Mouse (Mus musculus) olfactory bulb, adult 2 months (tissue): Measurements from ENCODE around the gene Dmpk. TPM values are rescaled to one million over a fixed set of nuclear protein-coding genes. Genes with fewer than 3 reads are reported as not detected.

Experiments
- H3K27ac ChIP-seq: fragments of 200-500 bp; 2 replicates; pipeline ENCODE4 v1.5.1; 2012; ENCODE audit warnings: low read depth, low read length; ENCODE audit not compliant: insufficient read depth
- H3K4me1 ChIP-seq: fragments of 200-500 bp; 2 replicates; pipeline ENCODE4 v1.6.1; 2012; ENCODE audit warnings: low read length; ENCODE audit not compliant: control insufficient read depth, insufficient read depth
- H3K4me3 ChIP-seq: fragments of 200-500 bp; 2 replicates; pipeline ENCODE4 v1.5.1; 2012; ENCODE audit warnings: mild to moderate bottlenecking, low read depth, low read length, moderate library complexity; ENCODE audit not compliant: insufficient read depth
- CTCF ChIP-seq: fragments of 200-500 bp; IDR thresholded peaks from 2 replicates; pipeline ENCODE4 v1.5.1; 2012; ENCODE audit warnings: low read depth, mild to moderate bottlenecking, low read length, moderate library complexity; ENCODE audit not compliant: insufficient read depth
- POLR2A ChIP-seq: fragments of 200-500 bp; IDR thresholded peaks from 2 replicates; pipeline ENCODE4 v1.6.1; 2012; ENCODE audit warnings: mild to moderate bottlenecking, low read depth, low read length, moderate library complexity; ENCODE audit not compliant: insufficient read depth
- WGBS: fragments of 180-500 bp; shearing (Covaris S2); methylation state at CpG from one replicate; pipeline ENCODE4 v1.1.7; 2018; 5-methylcytosine and 5-hydroxymethylcytosine counted together
- polyA plus RNA-seq: library from polyadenylated mRNA; stranded (reverse); fragments of >200 nt; gene quantifications from 2 replicates; pipeline ENCODE4 v1.2.4, GENCODE M21; 2012; ENCODE audit warnings: low replicate concordance; ENCODE audit not compliant: missing spikeins, insufficient read depth, insufficient read length

Dmpk gene
- polyA plus RNA-seq, 1 experiment: not detected

DNA sequence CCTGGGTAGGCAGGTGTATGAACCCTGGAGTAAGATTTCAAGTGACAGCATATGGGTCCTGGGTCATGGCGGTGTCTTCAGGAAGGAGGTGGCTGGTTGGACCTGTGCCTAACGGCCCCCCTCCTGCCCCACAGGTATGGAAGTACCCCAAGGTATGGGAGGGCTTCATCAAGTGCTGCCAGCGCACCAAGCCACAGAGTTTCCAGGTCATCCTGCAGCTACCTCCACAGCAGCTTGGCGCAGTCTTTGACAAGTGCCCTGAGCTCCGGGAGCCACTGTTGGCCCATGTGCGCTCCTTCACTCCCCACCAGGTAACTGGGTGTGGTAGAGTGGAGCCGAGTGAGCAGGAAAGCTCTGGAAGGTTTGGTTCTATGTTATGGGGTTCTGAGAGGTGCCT is 30.5 kb upstream of the Dmpk start:
- H3K27ac ChIP-seq: peak overlapping the region; percentile 94
- no peak for TF ChIP-seq CTCF
- TF ChIP-seq POLR2A: no peak
- H3K4me3 ChIP-seq: no peak overlapping the region
- peaks cover 58% of the 10 kb centered on the region for H3K4me1 ChIP-seq
- WGBS: 87% methylated on average over 7 of the region's 7 CpGs

DNA sequence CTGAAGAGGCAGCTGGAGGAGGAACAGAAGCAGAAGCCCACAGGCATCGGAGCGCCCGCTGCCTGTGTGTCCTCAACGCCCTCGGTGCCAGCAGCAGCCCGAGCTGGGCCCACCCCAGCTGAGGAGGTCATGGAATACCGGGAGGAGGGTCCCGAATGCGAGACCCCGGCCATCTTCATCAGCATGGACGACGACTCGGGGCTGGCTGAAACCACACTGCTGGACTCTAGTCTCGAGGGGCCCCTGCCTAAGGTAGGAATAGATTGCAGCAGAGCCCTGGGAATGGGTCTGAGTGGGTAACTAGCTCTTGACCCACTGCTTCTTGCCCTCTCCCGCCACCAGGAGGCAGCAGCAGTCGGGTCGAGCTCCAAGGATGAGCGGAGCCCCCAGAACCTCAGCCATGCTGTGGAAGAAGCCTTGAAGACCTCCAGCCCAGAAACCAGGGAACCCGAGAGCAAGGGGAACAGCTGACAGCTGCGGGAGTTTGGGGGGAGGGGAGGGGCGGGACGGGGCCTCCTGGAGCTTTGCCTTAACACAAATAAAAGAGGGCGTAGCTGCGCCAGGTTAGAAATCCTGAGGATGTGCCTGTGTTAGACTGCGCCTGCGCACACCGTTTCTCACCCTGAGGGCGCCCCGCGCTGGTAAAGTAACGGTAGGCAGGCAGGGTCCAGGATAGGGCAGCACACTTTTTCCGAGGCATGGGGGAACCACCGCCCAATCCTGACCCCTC is 29.4 kb upstream of the Dmpk start, which contains the start of gene Rsph6a:
Gene Rsph6a, plus strand, starts transcription at position 644 of the 730 bp plus-strand sequence.
- TF ChIP-seq POLR2A (no peak), CTCF (peak; percentile 69)
- Histone ChIP-seq H3K27ac (peak within 1 kb of the TSS; percentile 94), H3K4me3 (no peak within 1 kb of the TSS), H3K4me1 (peaks cover 57% of the 10 kb centered on the region)
- 20% methylated on average over 32 of the region's 33 CpGs for WGBS

DNA sequence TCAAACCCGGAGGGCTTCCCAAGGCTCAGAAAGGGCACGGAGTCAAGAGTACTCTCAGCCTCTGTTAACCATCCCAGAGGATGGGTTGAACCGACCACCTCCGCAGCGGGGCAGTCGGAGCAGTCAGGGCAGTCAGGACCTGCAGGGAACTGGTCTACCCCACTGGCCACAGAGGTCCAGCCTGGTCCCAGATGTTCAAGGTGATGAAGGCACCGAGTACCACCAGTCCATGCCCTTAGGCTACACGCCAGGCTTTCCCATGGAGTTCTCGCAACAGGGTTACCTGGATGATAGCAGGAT is 28.9 kb upstream of the Dmpk start:
- Histone ChIP-seq H3K27ac (peak overlapping the region; percentile 16; the same call in 1 of the 2 replicates), H3K4me3 (no peak overlapping the region), H3K4me1 (peaks cover 54% of the 10 kb centered on the region)
- WGBS: 60% methylated on average over 9 of the region's 9 CpGs
- TF ChIP-seq POLR2A (no peak), CTCF (no peak)

DNA sequence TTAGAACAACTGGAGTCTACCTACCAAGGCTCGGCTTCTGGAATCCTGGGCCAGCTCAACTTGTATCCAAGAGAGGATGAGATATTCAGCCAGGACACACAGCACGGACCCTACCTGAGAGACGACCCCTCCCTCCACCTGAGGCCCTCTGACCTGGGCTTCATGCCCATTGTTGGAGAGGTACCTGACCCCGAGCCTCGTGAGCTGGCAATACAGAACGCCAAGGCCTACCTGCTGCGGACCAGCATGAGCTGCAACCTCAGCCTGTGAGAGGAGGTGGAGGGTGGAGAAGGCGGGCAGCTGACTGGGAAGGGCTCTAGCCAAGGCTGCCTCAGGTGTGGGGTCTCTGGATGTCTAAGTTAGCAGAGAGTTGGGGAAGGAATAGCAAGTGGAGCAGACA is 28.5 kb upstream of the Dmpk start:
- H3K27ac ChIP-seq: no peak overlapping the region
- H3K4me1 ChIP-seq: peaks cover 51% of the 10 kb centered on the region
- WGBS: 92% methylated on average over 8 of the region's 8 CpGs
- TF ChIP-seq CTCF (no peak), POLR2A (no peak)
- H3K4me3 ChIP-seq: no peak overlapping the region

GRCm38 (mm10) chr7:19057405-19057804 is 26.2 kb upstream of the Dmpk start:
- Histone ChIP-seq H3K4me3 (no peak overlapping the region), H3K4me1 (peaks cover 29% of the 10 kb centered on the region), H3K27ac (no peak overlapping the region)
- 88% methylated on average over 10 of the region's 10 CpGs for WGBS
- TF ChIP-seq POLR2A: no peak
- TF ChIP-seq CTCF: no peak

GRCm38 (mm10) chr7:19065896-19066295 is 17.8 kb upstream of the Dmpk start:
- no peak for TF ChIP-seq CTCF
- TF ChIP-seq POLR2A: no peak
- 59% methylated on average over 13 of the region's 13 CpGs for WGBS
- peaks cover 7% of the 10 kb centered on the region for H3K4me1 ChIP-seq
- H3K4me3 ChIP-seq: peak overlapping the region; percentile 23
- H3K27ac ChIP-seq: no peak overlapping the region

- no peak overlapping the region for H3K27ac ChIP-seq
- no peak for TF ChIP-seq CTCF
- TF ChIP-seq POLR2A: no peak
- H3K4me1 ChIP-seq: peaks cover 7% of the 10 kb centered on the region
- WGBS: 54% methylated on average over 14 of the region's 14 CpGs
- H3K4me3 ChIP-seq: no peak overlapping the region
Observed at GRCm38 (mm10) chr7:19067063-19067462, 16.6 kb upstream of the Dmpk start.

- peaks cover 7% of the 10 kb centered on the region for H3K4me1 ChIP-seq
- WGBS: 69% methylated on average over 14 of the region's 14 CpGs
- no peak for TF ChIP-seq POLR2A
- TF ChIP-seq CTCF: no peak
- no peak overlapping the region for H3K4me3 ChIP-seq
- no peak overlapping the region for H3K27ac ChIP-seq
Observed at GRCm38 (mm10) chr7:19067935-19068334, 15.7 kb upstream of the Dmpk start.

DNA sequence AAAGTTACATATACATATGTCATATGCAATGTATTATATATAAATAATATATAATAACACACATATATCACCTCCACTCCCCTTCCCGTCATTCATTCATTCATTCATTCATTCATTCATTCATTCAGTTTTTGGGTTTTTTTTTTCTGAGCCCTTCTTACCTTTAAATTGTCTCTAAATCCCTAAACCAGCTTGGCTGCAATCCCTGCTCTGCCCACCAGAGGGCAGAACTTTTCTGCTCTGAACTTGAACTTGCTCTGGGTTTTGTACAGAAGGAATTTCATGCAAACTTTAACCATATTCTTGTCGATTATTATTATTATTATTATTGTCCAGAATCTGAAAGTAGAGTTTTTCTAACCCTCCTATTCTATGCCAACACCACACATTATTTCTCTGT is 14.9 kb upstream of the Dmpk start:
- no peak overlapping the region for H3K27ac ChIP-seq
- H3K4me1 ChIP-seq: peaks cover 7% of the 10 kb centered on the region
- H3K4me3 ChIP-seq: no peak overlapping the region
- no peak for TF ChIP-seq CTCF
- no peak for TF ChIP-seq POLR2A
- 4% methylated on average over 2 of the region's 2 CpGs for WGBS
